Mouse (Mus musculus) limb, embryonic 13.5 days (tissue): ENCODE measurements around the gene Gm1113. TPM values are rescaled to one million over a fixed set of nuclear protein-coding genes. Genes with fewer than 3 reads are reported as not detected.

Experiments used
- ATAC-seq: fragments of 200-750 bp; cut with Nextera tagmentation; 2 replicates; pipeline ENCODE4 v1.8.0; 2017; ENCODE audit warnings: low read depth, moderate number of reproducible peaks, moderate TSS enrichment; ENCODE audit not compliant: low FRiP score
- H3K27ac ChIP-seq: fragments of 300-500 bp; sonication (generic); 2 replicates; pipeline ENCODE4 v1.5.1; 2015; ENCODE audit warnings: inconsistent platforms, mild to moderate bottlenecking, moderate library complexity
- H3K27me3 ChIP-seq: fragments of 300-500 bp; sonication (generic); 2 replicates; pipeline ENCODE4 v1.6.1; 2015; ENCODE audit warnings: mild to moderate bottlenecking, inconsistent platforms
- H3K36me3 ChIP-seq: fragments of 300-500 bp; sonication (generic); 2 replicates; pipeline ENCODE4 v1.6.1; 2015; ENCODE audit warnings: inconsistent platforms, mild to moderate bottlenecking, moderate library complexity
- H3K4me1 ChIP-seq: fragments of 300-500 bp; sonication (generic); 2 replicates; pipeline ENCODE4 v1.6.1; 2015; ENCODE audit warnings: inconsistent platforms
- H3K4me2 ChIP-seq: fragments of 300-500 bp; sonication (generic); replicated peaks from 2 replicates; pipeline ENCODE4 v1.6.1; 2015; ENCODE audit warnings: inconsistent platforms, mild to moderate bottlenecking, moderate library complexity
- H3K4me3 ChIP-seq: fragments of 300-500 bp; sonication (generic); 2 replicates; pipeline ENCODE4 v1.5.1; 2015; ENCODE audit warnings: moderate library complexity, mild to moderate bottlenecking, inconsistent platforms
- H3K9ac ChIP-seq: fragments of 300-500 bp; sonication (generic); 2 replicates; pipeline ENCODE4 v1.6.1; 2015; ENCODE audit warnings: mild to moderate bottlenecking, inconsistent platforms
- H3K9me3 ChIP-seq: fragments of 300-500 bp; sonication (generic); 2 replicates; pipeline ENCODE4 v1.6.1; 2016; ENCODE audit warnings: inconsistent platforms
- WGBS: fragments of 180-500 bp; shearing (Covaris S2); methylation state at CpG from one replicate; pipeline ENCODE4 v1.1.7; 2015; 5-methylcytosine and 5-hydroxymethylcytosine counted together
- polyA plus RNA-seq: library from polyadenylated mRNA; unstranded; fragments of >200 nt; fragmentation: Nextera tagmentation; extraction: Ambion mirVana; gene quantifications from 2 replicates; pipeline ENCODE4 v1.2.1, GENCODE M21; 2015

Gene Gm1113
- polyA plus RNA-seq, 1 experiment from 2014 or later: not detected

DNA sequence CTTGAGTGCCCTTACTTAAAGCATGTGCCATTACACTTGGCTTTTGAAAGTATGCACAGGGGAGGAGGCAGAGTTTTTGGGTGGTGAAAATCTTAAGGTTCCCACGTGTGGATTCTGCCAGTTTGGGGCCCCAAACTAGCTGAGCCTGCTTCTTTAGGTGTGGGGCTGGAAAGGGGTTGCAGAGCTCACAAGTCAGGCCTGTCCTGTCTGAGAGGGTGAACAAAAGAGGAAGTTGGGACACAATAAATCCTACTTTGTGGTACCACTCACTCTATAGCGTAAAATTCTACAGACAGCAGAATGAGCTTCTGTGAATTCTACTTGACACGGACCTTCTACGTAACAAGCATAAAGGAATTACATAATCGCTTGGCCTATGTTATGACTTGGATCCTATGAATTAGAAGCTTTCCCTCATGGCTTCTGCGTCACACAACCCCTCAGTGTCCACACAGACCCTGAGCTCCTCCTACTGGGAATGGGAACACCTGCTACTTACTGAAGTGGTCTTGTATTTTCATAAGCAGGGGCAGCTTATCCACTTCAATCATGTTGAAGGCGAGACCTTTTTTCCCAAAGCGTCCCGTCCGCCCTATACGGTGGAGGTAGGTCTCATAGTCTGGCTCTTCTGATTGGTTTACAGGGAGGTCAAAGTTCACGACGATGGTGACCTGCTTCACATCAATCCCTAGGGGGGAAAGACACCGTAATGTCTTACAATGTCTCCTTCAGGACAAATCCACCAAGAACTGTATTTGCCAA, 25.2 kb upstream of the Gm1113 start:
- 85% methylated on average over 14 of the region's 14 CpGs for WGBS
- no peak for ATAC-seq

DNA sequence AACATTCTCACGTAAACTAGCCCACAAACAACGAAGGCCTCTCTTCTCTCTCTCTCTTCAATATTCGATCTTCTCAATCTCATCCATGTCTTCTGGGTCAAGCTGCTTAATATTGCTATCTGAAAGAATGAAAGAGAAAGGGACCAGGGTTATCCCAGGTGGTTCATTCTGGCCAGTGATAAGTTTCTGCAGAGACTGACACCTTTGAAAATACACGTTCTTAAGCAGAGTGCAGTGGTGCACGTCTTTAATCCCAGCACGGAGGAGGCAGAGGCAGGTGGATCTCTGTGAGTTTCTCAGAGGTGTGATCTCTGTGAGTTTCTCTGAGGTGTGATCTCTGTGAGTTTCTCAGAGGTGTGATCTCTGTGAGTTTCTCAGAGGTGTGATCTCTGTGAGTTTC, 23.9 kb upstream of the Gm1113 start:
- Histone ChIP-seq H3K27me3 (no peaks in the 10 kb centered on the region), H3K4me1 (peaks cover 11% of the 10 kb centered on the region), H3K9ac (no peak overlapping the region), H3K27ac (no peak overlapping the region), H3K4me2 (no peak overlapping the region), H3K9me3 (no peaks in the 10 kb centered on the region), H3K4me3 (no peak overlapping the region), H3K36me3 (no peaks in the 10 kb centered on the region)
- ATAC-seq: no peak
- 66% methylated on average over 6 of the region's 6 CpGs for WGBS

More for the DNA sequence above, 25.2 kb upstream of the Gm1113 start:
- Histone ChIP-seq H3K9me3 (no peaks in the 10 kb centered on the region), H3K4me3 (no peak overlapping the region), H3K27ac (no peak overlapping the region), H3K4me2 (no peak overlapping the region), H3K9ac (no peak overlapping the region), H3K36me3 (no peaks in the 10 kb centered on the region), H3K4me1 (peaks cover 3% of the 10 kb centered on the region), H3K27me3 (no peaks in the 10 kb centered on the region)

DNA sequence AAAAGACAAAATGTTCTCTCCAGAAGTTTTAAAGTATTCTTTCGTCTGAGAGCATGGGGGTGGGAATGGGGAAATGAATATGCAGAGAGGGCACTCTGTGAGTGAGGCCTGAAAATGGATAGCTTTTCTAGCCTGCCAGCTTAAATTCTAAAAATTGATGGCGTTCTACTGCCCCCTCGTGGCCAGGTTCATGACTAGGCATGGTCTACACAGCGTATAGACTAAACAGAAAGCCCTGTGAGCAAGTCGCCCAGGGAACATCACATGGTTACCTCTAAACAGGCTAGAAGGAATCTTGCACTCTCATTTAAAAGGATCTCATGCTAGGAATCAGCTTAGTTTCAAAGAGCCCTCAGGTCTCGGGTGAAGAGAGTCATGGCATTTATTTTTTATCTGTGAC, 23.4 kb upstream of the Gm1113 start:
- WGBS: 8% methylated on average over 6 of the region's 6 CpGs
- Histone ChIP-seq H3K9ac (no peak overlapping the region), H3K4me3 (no peak overlapping the region), H3K27ac (no peak overlapping the region), H3K36me3 (no peaks in the 10 kb centered on the region), H3K4me2 (no peak overlapping the region), H3K9me3 (no peaks in the 10 kb centered on the region), H3K4me1 (peaks cover 11% of the 10 kb centered on the region), H3K27me3 (no peaks in the 10 kb centered on the region)
- ATAC-seq: peak; percentile 80

DNA sequence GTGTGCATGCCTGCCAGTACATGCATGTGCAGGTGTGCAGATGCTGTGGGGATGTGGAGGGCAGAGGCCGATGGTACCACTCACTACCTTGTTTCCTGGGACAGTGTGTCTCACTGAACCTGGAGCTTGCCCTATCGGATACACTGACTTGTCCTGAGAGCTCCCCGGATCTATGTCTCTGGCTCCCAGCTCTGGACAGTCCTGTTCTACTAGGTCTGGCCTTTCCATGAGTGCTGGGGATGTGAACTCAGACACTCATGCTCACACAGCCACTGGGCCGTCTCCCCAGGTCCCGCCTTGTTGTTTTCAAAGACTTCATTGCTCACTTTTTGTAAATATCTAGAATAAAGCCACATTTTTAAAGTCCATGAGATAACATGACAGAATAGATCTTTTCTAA, 23.0 kb upstream of the Gm1113 start:
- Histone ChIP-seq H3K27me3 (no peaks in the 10 kb centered on the region), H3K4me3 (no peak overlapping the region), H3K9me3 (no peaks in the 10 kb centered on the region), H3K27ac (no peak overlapping the region), H3K4me1 (peaks cover 11% of the 10 kb centered on the region), H3K36me3 (no peaks in the 10 kb centered on the region), H3K4me2 (no peak overlapping the region), H3K9ac (no peak overlapping the region)
- 84% methylated on average over 5 of the region's 5 CpGs for WGBS
- no peak for ATAC-seq

DNA sequence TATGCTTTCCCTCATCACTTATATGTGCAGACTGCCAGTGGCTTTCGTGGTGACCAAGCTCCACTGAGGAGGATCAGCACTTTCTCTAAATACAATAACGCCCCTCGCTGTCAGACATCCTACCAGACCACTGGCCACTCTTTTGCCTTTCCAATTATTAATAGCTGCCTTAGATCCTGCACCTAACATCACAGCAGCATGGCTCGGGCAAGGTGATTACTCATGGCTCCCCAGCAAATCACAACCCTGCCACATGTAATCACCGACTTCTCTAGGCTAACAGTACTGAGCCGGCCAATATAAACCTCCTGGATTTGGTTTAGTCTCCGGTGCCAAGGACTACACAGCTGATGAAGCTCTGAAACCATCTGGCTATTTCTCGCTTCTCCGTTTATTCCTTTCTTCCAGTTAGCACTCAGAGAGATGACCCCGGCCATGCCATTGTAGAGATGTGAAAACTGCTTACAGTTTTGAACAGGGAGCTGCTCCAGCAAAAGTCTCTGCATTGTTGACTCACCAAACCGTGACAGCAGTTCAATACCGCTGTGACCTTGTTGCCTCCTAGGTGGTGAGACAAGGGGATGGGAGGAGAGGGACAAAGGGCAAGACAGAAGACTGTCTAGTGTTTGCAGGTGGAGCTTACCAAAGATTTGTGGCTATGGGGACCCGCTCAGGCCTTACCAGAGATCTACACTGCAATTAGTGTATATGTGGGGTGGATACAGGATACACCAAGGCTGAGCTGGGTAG, 21.1 kb upstream of the Gm1113 start:
- Histone ChIP-seq H3K36me3 (no peaks in the 10 kb centered on the region), H3K27ac (no peak overlapping the region), H3K9me3 (no peaks in the 10 kb centered on the region), H3K4me2 (no peak overlapping the region), H3K4me3 (no peak overlapping the region), H3K4me1 (peaks cover 20% of the 10 kb centered on the region), H3K27me3 (no peaks in the 10 kb centered on the region), H3K9ac (no peak overlapping the region; the same call in 1 of the 2 replicates)
- ATAC-seq: no peak
- WGBS: 76% methylated on average over 13 of the region's 13 CpGs

DNA sequence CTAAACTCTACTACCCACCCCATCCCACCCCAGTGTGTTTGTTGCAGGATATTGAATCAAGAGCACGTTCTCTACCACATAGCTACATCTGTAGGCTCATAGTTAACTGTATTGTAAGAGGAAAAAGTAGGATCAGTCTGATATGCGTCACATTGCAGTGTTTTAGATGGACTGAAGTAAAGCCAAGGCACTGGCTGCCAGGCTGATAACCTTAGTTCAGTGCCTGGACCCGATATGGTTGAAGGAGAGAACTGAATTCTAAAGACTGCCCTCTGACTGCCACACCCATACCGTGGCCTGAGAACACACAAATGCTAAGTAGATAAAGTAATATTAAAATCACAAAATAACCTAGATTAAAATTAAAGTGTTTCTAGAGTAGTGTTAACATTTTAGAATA, 17.8 kb upstream of the Gm1113 start:
- Histone ChIP-seq H3K27me3 (no peaks in the 10 kb centered on the region), H3K9me3 (no peaks in the 10 kb centered on the region), H3K4me2 (no peak overlapping the region), H3K27ac (no peak overlapping the region), H3K4me3 (no peak overlapping the region), H3K4me1 (peaks cover 49% of the 10 kb centered on the region), H3K9ac (no peak overlapping the region), H3K36me3 (no peaks in the 10 kb centered on the region)
- 75% methylated on average over 4 of the region's 4 CpGs for WGBS
- ATAC-seq: no peak

DNA sequence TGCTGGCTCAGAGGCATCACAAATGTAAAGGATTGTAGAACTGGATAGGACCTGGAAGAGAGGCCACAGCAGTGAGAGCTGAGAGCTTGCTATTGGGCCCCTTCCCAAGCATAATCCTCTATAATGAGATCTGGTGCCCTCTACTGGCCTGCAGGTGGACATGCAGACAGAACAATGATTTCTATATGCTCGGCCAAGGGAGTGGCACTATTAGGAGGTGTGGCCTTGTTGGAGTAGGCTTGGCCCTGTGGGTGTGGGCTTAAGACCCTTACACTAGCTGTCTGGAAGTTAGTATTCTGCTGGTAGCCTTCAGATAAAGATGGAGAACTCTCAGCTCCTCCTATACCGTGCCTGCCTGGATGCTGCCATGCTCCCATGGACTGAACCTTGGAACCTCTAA, 17.0 kb upstream of the Gm1113 start:
- H3K4me1 ChIP-seq: peaks cover 57% of the 10 kb centered on the region
- H3K36me3 ChIP-seq: no peaks in the 10 kb centered on the region
- no peaks in the 10 kb centered on the region for H3K27me3 ChIP-seq
- no peaks in the 10 kb centered on the region for H3K9me3 ChIP-seq
- H3K9ac ChIP-seq: no peak overlapping the region
- WGBS: 9% methylated on average over 2 of the region's 2 CpGs
- H3K4me2 ChIP-seq: no peak overlapping the region
- H3K27ac ChIP-seq: peak overlapping the region; percentile 61
- H3K4me3 ChIP-seq: no peak overlapping the region
- peak; percentile 81 for ATAC-seq

DNA sequence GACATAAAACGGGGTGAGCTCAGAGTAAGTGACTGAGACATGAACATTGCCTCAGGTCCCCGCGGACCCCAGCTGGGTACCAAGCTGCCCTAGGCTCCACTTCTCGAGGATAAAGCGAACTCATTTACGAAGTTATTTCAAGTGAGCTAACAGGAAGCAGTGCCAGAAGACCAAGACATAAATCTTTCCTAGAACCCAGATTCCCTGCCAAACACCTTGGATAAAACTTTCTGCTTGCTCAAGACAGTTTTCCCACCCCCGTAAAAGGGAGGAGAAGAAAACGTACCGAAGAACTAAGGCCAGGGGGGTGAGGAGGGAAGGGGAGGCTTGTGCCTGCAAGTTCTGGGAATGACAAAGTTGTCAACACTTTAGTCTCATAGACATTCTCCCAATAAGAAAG, 15.2 kb upstream of the Gm1113 start:
- Histone ChIP-seq H3K4me1 (peaks cover 70% of the 10 kb centered on the region), H3K4me3 (no peak overlapping the region), H3K9ac (no peak overlapping the region), H3K36me3 (no peaks in the 10 kb centered on the region), H3K4me2 (no peak overlapping the region), H3K9me3 (no peaks in the 10 kb centered on the region), H3K27me3 (no peaks in the 10 kb centered on the region), H3K27ac (peak overlapping the region; percentile 63; the same call in 1 of the 2 replicates)
- peak; percentile 25; the same call in 1 of the 2 replicates for ATAC-seq
- 16% methylated on average over 9 of the region's 9 CpGs for WGBS

DNA sequence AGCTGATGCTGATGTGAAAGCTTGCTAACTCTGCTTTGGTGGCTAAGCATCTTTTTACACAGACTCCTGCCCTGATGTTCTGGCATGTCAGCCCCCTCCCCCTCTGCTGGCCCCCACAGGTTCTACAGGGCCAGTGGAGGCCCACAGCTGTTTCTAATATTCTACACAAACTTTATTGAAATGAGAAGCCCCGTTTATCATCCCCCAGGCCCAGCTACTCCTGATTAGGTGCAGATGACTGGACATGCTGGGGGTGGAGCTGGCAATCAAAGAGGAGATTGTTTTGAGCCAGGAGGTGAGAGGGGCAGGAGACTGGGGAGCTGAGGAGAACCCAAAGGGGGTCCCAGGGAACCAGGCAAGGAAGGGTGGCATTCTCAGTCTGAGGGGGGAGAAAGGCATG, 11.7 kb upstream of the Gm1113 start:
- Histone ChIP-seq H3K4me1 (peaks cover 62% of the 10 kb centered on the region), H3K27ac (peak overlapping the region; percentile 78), H3K27me3 (no peaks in the 10 kb centered on the region), H3K4me3 (no peak overlapping the region), H3K9ac (no peak overlapping the region), H3K4me2 (peak overlapping the region; percentile 38), H3K36me3 (no peaks in the 10 kb centered on the region), H3K9me3 (no peaks in the 10 kb centered on the region)
- WGBS: 6% methylated on average over 1 of the region's 1 CpGs
- peak; percentile 65 for ATAC-seq

DNA sequence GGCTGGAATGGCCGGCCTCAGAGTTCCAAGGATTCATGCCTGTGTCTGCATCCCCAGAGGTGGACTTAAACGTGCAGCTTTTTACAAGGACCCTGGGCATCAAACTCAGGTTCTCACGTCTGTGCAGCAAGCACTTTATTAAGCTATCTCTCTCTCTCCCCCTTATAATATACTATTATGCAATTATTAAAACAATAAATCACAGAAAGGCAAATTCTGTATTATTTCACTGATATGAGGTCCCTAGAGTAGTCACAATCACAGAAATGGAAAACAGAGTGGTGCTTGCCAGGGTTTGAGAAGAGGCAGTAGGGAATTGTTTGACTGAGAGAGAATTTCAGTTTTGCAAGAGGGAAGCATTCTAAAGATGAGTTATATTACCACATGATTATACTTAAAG, 11.1 kb upstream of the Gm1113 start:
- Histone ChIP-seq H3K27ac (peak overlapping the region; percentile 69; the same call in 1 of the 2 replicates), H3K4me2 (no peak overlapping the region), H3K36me3 (no peaks in the 10 kb centered on the region), H3K27me3 (no peaks in the 10 kb centered on the region), H3K9me3 (no peaks in the 10 kb centered on the region), H3K9ac (no peak overlapping the region), H3K4me3 (no peak overlapping the region), H3K4me1 (peaks cover 64% of the 10 kb centered on the region)
- no peak for ATAC-seq
- 17% methylated on average over 3 of the region's 3 CpGs for WGBS

DNA sequence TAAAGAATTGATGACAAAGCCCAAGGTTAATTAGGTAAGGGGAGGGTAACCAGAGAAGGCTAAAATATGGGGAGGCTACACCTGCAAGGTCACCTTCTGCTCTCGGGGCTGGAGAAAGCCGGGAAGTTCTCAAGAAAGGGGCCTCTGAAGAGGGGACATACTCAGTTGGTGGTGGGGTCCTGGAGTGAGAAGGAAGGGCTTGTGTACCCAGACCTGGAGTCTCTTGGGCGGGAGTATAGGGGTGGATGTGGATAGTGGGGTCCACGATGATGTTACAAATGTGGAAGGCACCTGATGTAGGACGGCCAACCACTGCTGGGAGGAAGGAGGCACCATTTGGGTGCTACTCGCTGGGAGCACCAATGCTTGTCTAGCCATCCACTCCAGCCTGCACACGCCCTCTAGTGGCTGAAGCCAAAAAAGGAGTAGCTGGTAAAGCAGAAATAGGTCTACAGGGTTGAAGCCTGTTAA, 5.9 kb upstream of the Gm1113 start:
- peak overlapping the region; percentile 92 for H3K27ac ChIP-seq
- H3K27me3 ChIP-seq: no peaks in the 10 kb centered on the region
- H3K4me3 ChIP-seq: 0 out of 2 replicates have a peak overlapping the region, but pooled peaks have one; percentile 7
- H3K9me3 ChIP-seq: no peaks in the 10 kb centered on the region
- H3K9ac ChIP-seq: no peak overlapping the region
- peak overlapping the region; percentile 51 for H3K4me2 ChIP-seq
- peaks cover 50% of the 10 kb centered on the region for H3K4me1 ChIP-seq
- peak; percentile 84 for ATAC-seq
- H3K36me3 ChIP-seq: no peaks in the 10 kb centered on the region
- WGBS: 14% methylated on average over 7 of the region's 7 CpGs

DNA sequence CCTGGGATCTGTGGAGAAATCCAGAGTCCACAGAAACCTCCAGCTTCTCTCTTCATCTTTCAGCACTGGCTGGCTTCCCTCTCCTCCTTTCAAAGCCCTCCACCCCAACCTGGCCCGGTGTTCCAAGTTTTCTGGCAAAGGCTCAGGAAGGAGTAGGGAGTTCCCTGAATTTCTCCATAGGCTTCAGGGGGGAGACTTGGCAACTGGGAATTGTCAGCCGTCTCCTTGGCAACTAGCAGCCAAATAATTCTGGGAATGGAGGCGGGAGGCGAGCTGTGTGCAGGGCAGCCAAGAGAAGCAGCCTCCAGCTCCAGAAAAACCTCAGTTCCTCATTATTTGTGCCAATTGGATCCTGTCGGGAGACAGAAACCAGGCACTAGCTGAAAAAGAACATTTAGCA, 5.5 kb upstream of the Gm1113 start:
- no peak overlapping the region for H3K9ac ChIP-seq
- no peaks in the 10 kb centered on the region for H3K9me3 ChIP-seq
- no peaks in the 10 kb centered on the region for H3K27me3 ChIP-seq
- H3K4me3 ChIP-seq: no peak overlapping the region
- peaks cover 45% of the 10 kb centered on the region for H3K4me1 ChIP-seq
- H3K27ac ChIP-seq: peak overlapping the region; percentile 92
- H3K4me2 ChIP-seq: peak overlapping the region; percentile 51
- WGBS: 12% methylated on average over 5 of the region's 5 CpGs
- peak; percentile 91 for ATAC-seq
- H3K36me3 ChIP-seq: no peaks in the 10 kb centered on the region
